Mouse (Mus musculus) intestine, embryonic 15.5 days (tissue): ENCODE data around the gene Lce3b. TPM values are rescaled to one million over a fixed set of nuclear protein-coding genes. Genes with fewer than 3 reads are reported as not detected.

ENCODE experiments used
- ATAC-seq: fragments of 200-750 bp; cut with Nextera tagmentation; 2 replicates; pipeline ENCODE4 v1.8.0; 2017; ENCODE audit warnings: moderate TSS enrichment, moderate library complexity
- H3K27ac ChIP-seq: fragments of 300-500 bp; sonication (generic); 2 replicates; pipeline ENCODE4 v1.5.1; 2015; ENCODE audit warnings: mild to moderate bottlenecking, inconsistent platforms
- H3K27me3 ChIP-seq: fragments of 300-500 bp; sonication (generic); replicated peaks from 2 replicates; pipeline ENCODE4 v1.6.1; 2015; ENCODE audit warnings: inconsistent platforms
- H3K36me3 ChIP-seq: fragments of 300-500 bp; sonication (generic); 2 replicates; pipeline ENCODE4 v1.6.1; 2015; ENCODE audit warnings: inconsistent platforms
- H3K4me1 ChIP-seq: fragments of 300-500 bp; sonication (generic); replicated peaks from 2 replicates; pipeline ENCODE4 v1.6.1; 2015; ENCODE audit warnings: inconsistent platforms
- H3K4me2 ChIP-seq: fragments of 300-500 bp; sonication (generic); replicated peaks from 2 replicates; pipeline ENCODE4 v1.6.1; 2015; ENCODE audit warnings: mild to moderate bottlenecking, inconsistent platforms
- H3K4me3 ChIP-seq: fragments of 300-500 bp; sonication (generic); replicated peaks from 2 replicates; pipeline ENCODE4 v1.5.1; 2015; ENCODE audit warnings: inconsistent platforms
- H3K9ac ChIP-seq: fragments of 300-500 bp; sonication (generic); 2 replicates; pipeline ENCODE4 v1.6.1; 2015; ENCODE audit warnings: inconsistent platforms
- H3K9me3 ChIP-seq: fragments of 300-500 bp; sonication (generic); 2 replicates; pipeline ENCODE4 v1.6.1; 2016; ENCODE audit warnings: inconsistent platforms
- WGBS: fragments of 180-500 bp; shearing (Covaris S2); methylation state at CpG from one replicate; pipeline ENCODE4 v1.1.7; 2015; 5-methylcytosine and 5-hydroxymethylcytosine counted together
- polyA plus RNA-seq: library from polyadenylated mRNA; unstranded; fragments of >200 nt; fragmentation: Nextera tagmentation; extraction: Ambion mirVana; gene quantifications from 2 replicates; pipeline ENCODE4 v1.2.1, GENCODE M21; 2015

Gene Lce3b
- polyA plus RNA-seq = not detected in 2 replicates

DNA sequence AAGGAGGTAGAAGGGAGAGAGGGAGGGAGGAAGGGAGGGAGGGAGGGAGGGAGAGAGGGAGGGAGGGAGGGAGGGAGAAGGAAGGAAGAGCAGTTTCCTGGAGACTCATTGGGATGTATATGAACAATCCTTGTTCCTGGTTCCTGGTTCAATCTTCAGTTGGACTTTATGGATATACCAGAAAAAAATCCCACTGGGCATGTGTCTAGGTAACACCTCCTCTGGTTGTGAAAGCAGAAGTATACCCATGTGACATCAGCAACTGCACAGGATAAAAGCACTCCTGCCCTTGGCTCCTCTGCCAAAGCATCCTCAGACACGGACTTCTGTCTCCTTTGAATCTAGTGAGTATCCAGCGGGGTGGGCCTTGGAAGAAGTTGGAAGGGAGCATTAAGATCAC lies at the start of gene Lce3b:
Lce3b (plus strand) TSS at position 301 of the 400 bp plus-strand sequence.
- H3K9ac ChIP-seq = no peak within 1 kb of the TSS
- H3K9me3 ChIP-seq = no peaks in the 10 kb centered on the region
- H3K4me3 ChIP-seq = no peak within 1 kb of the TSS
- H3K4me2 ChIP-seq = no peak within 1 kb of the TSS
- no peaks in the 10 kb centered on the region for H3K27me3 ChIP-seq
- H3K27ac ChIP-seq = no peak within 1 kb of the TSS
- 55% methylated on average over 2 of the region's 2 CpGs for WGBS
- H3K4me1 ChIP-seq = no peaks in the 10 kb centered on the region
- no peaks in the 10 kb centered on the region for H3K36me3 ChIP-seq
- no peak for ATAC-seq

DNA sequence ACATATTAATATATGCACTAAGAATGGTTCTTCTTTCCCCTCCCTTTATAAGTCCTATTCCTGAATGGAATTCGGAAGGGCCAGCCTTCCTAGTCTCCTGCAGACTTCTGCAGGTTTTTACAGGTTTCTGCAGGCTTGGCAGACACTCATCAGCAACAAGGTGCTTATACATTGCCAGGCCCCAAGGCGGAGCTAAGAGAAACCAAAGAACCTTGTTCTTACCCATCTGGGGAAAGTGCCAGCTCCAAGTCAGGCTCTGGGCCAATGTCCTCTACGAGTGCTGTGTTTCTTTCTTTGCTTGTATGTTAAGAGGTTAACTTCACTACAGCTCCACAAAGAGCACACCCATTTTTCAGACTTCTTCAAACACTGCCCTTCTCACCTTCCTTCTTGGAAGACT lies 38.7 kb upstream of the Lce3b start:
- H3K27ac ChIP-seq = no peak overlapping the region
- H3K36me3 ChIP-seq = no peaks in the 10 kb centered on the region
- no peak overlapping the region for H3K4me2 ChIP-seq
- WGBS = 69% methylated on average over 3 of the region's 3 CpGs
- H3K4me3 ChIP-seq = no peak overlapping the region
- no peak overlapping the region for H3K9ac ChIP-seq
- ATAC-seq = no peak
- H3K27me3 ChIP-seq = no peaks in the 10 kb centered on the region
- H3K4me1 ChIP-seq = no peaks in the 10 kb centered on the region
- no peaks in the 10 kb centered on the region for H3K9me3 ChIP-seq

GRCm38 (mm10) chr3:92894489-92894888 lies 38.3 kb upstream of the Lce3b start:
- Histone ChIP-seq H3K36me3 (no peaks in the 10 kb centered on the region), H3K4me3 (no peak overlapping the region), H3K4me1 (no peaks in the 10 kb centered on the region), H3K4me2 (no peak overlapping the region), H3K27ac (no peak overlapping the region), H3K9me3 (no peaks in the 10 kb centered on the region), H3K27me3 (no peaks in the 10 kb centered on the region), H3K9ac (no peak overlapping the region)
- ATAC-seq = no peak
- WGBS = 58% methylated on average over 1 of the region's 1 CpGs

DNA sequence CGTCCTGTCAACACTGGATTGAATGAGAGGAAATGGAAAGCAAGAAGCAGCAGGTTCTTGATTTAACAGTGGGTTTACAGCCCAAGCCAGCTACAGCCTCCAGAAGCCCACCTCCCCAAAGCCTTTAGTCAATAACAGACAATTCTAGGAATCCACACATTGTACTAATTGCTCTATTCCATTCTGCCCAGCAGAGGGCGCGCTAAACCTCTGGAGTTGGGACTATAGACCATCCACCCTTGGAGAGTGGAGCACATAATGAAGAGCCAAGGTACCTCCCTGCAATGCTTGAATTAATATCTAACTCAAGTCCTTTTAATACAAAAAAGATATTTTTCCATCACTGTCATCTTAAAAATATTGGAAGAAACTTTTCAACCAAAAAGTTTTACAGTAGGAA lies 29.8 kb upstream of the Lce3b start:
- WGBS = 30% methylated on average over 3 of the region's 3 CpGs
- no peaks in the 10 kb centered on the region for H3K4me1 ChIP-seq

DNA sequence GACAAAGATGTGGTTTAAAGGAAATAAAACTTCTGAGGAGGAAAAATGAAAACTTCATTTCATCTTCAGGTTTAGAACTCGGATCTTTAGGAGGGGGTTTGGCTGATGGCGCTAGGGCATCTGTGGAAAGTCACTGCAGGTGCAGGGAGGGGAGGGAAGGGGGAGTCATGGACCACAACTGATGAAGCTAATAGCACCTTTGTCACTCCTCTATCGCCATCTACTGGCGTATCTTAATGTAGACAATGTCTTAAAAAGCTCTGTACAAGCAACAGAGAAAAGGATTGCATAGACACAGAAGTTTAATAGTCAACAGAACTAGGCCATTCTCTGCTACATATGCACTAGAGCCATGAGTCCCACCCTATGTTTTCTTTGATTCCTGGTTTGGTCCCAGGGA lies 29.1 kb upstream of the Lce3b start:
- no peaks in the 10 kb centered on the region for H3K36me3 ChIP-seq
- no peak overlapping the region for H3K27ac ChIP-seq
- H3K9me3 ChIP-seq = no peaks in the 10 kb centered on the region
- H3K4me2 ChIP-seq = no peak overlapping the region
- no peak for ATAC-seq
- no peak overlapping the region for H3K9ac ChIP-seq
- H3K27me3 ChIP-seq = no peaks in the 10 kb centered on the region
- no peak overlapping the region for H3K4me3 ChIP-seq
- 29% methylated on average over 4 of the region's 4 CpGs for WGBS
- no peaks in the 10 kb centered on the region for H3K4me1 ChIP-seq

More for the DNA sequence above, 29.8 kb upstream of the Lce3b start:
- Histone ChIP-seq H3K9me3 (no peaks in the 10 kb centered on the region), H3K9ac (no peak overlapping the region), H3K27me3 (no peaks in the 10 kb centered on the region), H3K27ac (no peak overlapping the region), H3K36me3 (no peaks in the 10 kb centered on the region), H3K4me2 (no peak overlapping the region), H3K4me3 (no peak overlapping the region)
- no peak for ATAC-seq

GRCm38 (mm10) chr3:92905182-92905581 lies 27.6 kb upstream of the Lce3b start:
- no peak overlapping the region for H3K4me2 ChIP-seq

DNA sequence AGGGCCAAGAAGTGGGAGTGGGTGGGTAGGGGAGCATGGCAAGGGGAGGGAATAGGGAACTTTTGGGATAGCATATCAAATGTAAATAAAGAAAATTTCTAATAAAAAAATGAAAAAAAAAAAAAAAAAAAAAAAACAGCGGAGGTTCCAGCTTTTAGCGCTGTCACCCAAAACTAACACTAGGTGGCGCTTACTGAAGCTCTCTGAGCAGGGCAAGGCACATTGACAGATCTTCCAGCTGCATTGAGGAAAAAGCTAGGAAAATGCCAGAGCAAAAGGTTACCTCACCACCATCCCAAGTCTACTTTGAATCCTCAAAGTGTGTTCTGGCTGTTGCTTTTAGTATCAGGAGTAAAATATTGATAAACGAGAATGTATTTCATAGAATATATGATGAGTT lies 25.2 kb upstream of the Lce3b start:
- H3K4me3 ChIP-seq = no peak overlapping the region
- WGBS = 23% methylated on average over 4 of the region's 4 CpGs
- ATAC-seq = no peak

More at GRCm38 (mm10) chr3:92905182-92905581, 27.6 kb upstream of the Lce3b start:
- Histone ChIP-seq H3K27me3 (no peaks in the 10 kb centered on the region), H3K4me3 (no peak overlapping the region), H3K27ac (no peak overlapping the region), H3K9me3 (no peaks in the 10 kb centered on the region), H3K9ac (no peak overlapping the region), H3K36me3 (no peaks in the 10 kb centered on the region), H3K4me1 (no peaks in the 10 kb centered on the region)
- WGBS = 40% methylated on average over 3 of the region's 3 CpGs
- ATAC-seq = no peak

GRCm38 (mm10) chr3:92920364-92920763 lies 12.4 kb upstream of the Lce3b start:
- ATAC-seq = no peak
- no peaks in the 10 kb centered on the region for H3K36me3 ChIP-seq
- WGBS = 52% methylated on average over 4 of the region's 4 CpGs

More for the DNA sequence above, 25.2 kb upstream of the Lce3b start:
- no peak overlapping the region for H3K9ac ChIP-seq
- no peaks in the 10 kb centered on the region for H3K9me3 ChIP-seq
- H3K27ac ChIP-seq = no peak overlapping the region
- H3K27me3 ChIP-seq = no peaks in the 10 kb centered on the region
- no peak overlapping the region for H3K4me2 ChIP-seq
- H3K4me1 ChIP-seq = no peaks in the 10 kb centered on the region
- H3K36me3 ChIP-seq = no peaks in the 10 kb centered on the region

DNA sequence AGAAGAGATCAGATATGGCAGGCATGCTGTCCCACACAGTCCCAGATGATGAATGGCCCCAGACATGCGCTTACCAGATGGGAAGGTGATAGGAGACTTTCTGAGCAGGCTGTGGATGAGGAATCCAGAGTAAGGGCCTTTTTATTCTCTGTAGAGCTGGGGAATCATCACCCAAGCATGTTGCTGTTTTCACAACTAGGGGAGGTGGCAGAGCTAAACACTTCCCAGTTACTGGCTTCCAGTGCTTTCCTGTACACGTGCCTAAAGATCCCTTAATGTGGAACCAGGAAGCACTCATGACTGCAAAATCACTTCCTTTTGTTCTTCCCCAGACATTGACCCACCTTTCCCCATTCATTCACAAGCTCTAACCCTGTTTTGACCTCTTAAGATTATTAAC lies 6.6 kb upstream of the Lce3b start, which contains the start of gene Lce3a:
Lce3a (minus strand) TSS at position 101 of the 400 bp plus-strand sequence.
- ATAC-seq = no peak
- WGBS = 60% methylated on average over 2 of the region's 2 CpGs

More at GRCm38 (mm10) chr3:92920364-92920763, 12.4 kb upstream of the Lce3b start:
- no peak overlapping the region for H3K9ac ChIP-seq
- no peaks in the 10 kb centered on the region for H3K27me3 ChIP-seq
- no peak overlapping the region for H3K4me2 ChIP-seq
- H3K4me1 ChIP-seq = no peaks in the 10 kb centered on the region
- no peak overlapping the region for H3K27ac ChIP-seq
- H3K4me3 ChIP-seq = no peak overlapping the region
- no peaks in the 10 kb centered on the region for H3K9me3 ChIP-seq

GRCm38 (mm10) chr3:92944186-92944585 lies 11.4 kb downstream of the Lce3b start, which contains the start of gene Lce3c:
Gene Lce3c, plus strand, starts transcription at chr3:92944486.
- ATAC-seq = no peak
- WGBS = 62% methylated on average over 1 of the region's 1 CpGs
- Histone ChIP-seq H3K4me3 (no peak within 1 kb of the TSS), H3K36me3 (no peaks in the 10 kb centered on the region), H3K4me2 (no peak within 1 kb of the TSS), H3K9ac (no peak within 1 kb of the TSS), H3K27me3 (no peaks in the 10 kb centered on the region), H3K4me1 (no peaks in the 10 kb centered on the region), H3K9me3 (no peaks in the 10 kb centered on the region), H3K27ac (no peak within 1 kb of the TSS)

More for the DNA sequence above, 6.6 kb upstream of the Lce3b start, which contains the start of gene Lce3a:
- Histone ChIP-seq H3K36me3 (no peaks in the 10 kb centered on the region), H3K27me3 (no peaks in the 10 kb centered on the region), H3K4me2 (no peak within 1 kb of the TSS), H3K9ac (no peak within 1 kb of the TSS), H3K4me1 (no peaks in the 10 kb centered on the region), H3K27ac (no peak within 1 kb of the TSS), H3K4me3 (no peak within 1 kb of the TSS), H3K9me3 (no peaks in the 10 kb centered on the region)

DNA sequence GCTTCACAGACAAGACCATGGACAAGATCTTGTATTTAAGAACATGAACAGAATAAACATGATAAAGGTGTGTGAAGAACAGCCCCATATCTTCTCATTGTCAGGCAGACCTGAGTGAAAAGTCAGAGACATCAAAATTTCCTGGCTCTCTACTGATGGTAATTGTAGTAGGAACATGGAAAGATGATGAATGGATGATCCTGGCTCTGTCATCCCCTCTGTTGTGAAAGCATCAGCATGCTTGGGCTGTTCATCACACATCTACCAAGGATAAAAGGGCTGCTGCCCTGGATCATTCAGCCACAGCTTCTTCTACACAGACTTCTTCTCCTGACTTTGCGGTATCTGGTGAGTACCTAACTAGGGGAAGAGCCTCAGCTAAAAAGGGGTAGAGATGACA lies 24.3 kb downstream of the Lce3b start, which contains the start of gene Lce3d:
Lce3d (plus strand) TSS at position 301 of the 400 bp plus-strand sequence.
- ATAC-seq = no peak
- WGBS = 83% methylated on average over 1 of the region's 1 CpGs

GRCm38 (mm10) chr3:92966761-92967160 lies 34.0 kb downstream of the Lce3b start, which contains the start of gene Lce3e:
Gene Lce3e, plus strand, starts transcription at chr3:92967061.
- ATAC-seq = no peak
- no peak within 1 kb of the TSS for H3K4me2 ChIP-seq
- no peak within 1 kb of the TSS for H3K4me3 ChIP-seq
- H3K27ac ChIP-seq = no peak within 1 kb of the TSS
- H3K4me1 ChIP-seq = no peaks in the 10 kb centered on the region
- H3K9me3 ChIP-seq = no peaks in the 10 kb centered on the region
- H3K9ac ChIP-seq = no peak within 1 kb of the TSS
- WGBS = 92% methylated on average over 2 of the region's 2 CpGs
- no peaks in the 10 kb centered on the region for H3K36me3 ChIP-seq
- no peaks in the 10 kb centered on the region for H3K27me3 ChIP-seq

More for the DNA sequence above, 24.3 kb downstream of the Lce3b start, which contains the start of gene Lce3d:
- no peaks in the 10 kb centered on the region for H3K4me1 ChIP-seq
- no peak within 1 kb of the TSS for H3K9ac ChIP-seq
- H3K27ac ChIP-seq = no peak within 1 kb of the TSS
- no peaks in the 10 kb centered on the region for H3K27me3 ChIP-seq
- H3K9me3 ChIP-seq = no peaks in the 10 kb centered on the region
- H3K4me3 ChIP-seq = no peak within 1 kb of the TSS
- no peak within 1 kb of the TSS for H3K4me2 ChIP-seq
- no peaks in the 10 kb centered on the region for H3K36me3 ChIP-seq

DNA sequence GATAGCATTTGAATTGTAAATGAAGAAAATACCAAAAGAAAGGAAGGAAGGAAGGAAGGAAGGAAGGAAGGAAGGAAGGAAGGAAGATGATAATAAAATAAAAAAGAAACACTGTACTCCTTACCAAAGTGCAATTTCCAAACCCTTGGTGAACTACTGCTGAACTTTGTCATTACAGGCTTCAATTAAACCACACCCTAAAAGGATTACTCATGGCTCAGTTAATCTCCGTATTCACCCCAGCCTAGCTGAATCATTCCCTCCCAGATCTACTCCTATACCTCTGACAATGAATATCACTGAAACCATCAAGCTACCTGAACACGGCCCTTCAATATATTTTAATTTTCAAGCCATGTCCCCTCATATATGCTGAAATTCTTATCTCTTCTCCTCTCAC lies 45.7 kb downstream of the Lce3b start:
- ATAC-seq = peak; percentile 91
- no peak overlapping the region for H3K27ac ChIP-seq

More for the DNA sequence above, 45.7 kb downstream of the Lce3b start:
- no peak overlapping the region for H3K4me2 ChIP-seq
- H3K36me3 ChIP-seq = no peaks in the 10 kb centered on the region
- WGBS = 59% methylated on average over 2 of the region's 2 CpGs
- H3K9ac ChIP-seq = no peak overlapping the region
- no peaks in the 10 kb centered on the region for H3K9me3 ChIP-seq
- no peaks in the 10 kb centered on the region for H3K4me1 ChIP-seq
- no peaks in the 10 kb centered on the region for H3K27me3 ChIP-seq
- H3K4me3 ChIP-seq = no peak overlapping the region
